Comparison of ENCODE assay signal across 10 mouse cellular contexts in genomic region chr4:75063275-75063674, GRCm38 (mm10).
DNase-seq lines count a peak whose midpoint lies in the region; TF ChIP-seq lines count a peak whose summit lies in the region.
"Had no signal": no experiment of that assay in that cellular context is flagged by ENCODE, and none has a peak within 500 bp of the region (broad histone marks: within the 10 kb centered on the region; RNA-seq: fewer than 3 reads in every experiment).

No protein-coding gene starts in this region.

- H3K9me3 ChIP-seq in MEL (replicated peaks; ENCODE audit: insufficient read depth, low read length), result no peaks in the 10 kb centered on the region
- H3K9me3 ChIP-seq: heart, embryonic 13.5 days had no signal

- H3K4me3 ChIP-seq in MEL (ENCODE audit: control insufficient read depth in 1 of 2, insufficient read depth in 1 of 2, low read depth in 2 of 2, low read length in 2 of 2), result no peak overlapping the region
- H3K4me3 ChIP-seq: heart, embryonic 13.5 days had no signal

- no peak for TF ChIP-seq POLR2A in MEL (IDR thresholded peaks at IDR 0.05; ENCODE audit: control insufficient read depth in 1 of 2, insufficient read depth in 1 of 2, low read depth in 1 of 2, low read length in 2 of 2, poor library complexity in 1 of 2)

- peak; percentile 76 for TF ChIP-seq RAD21 in MEL (IDR thresholded peaks at IDR 0.05; ENCODE audit: low read depth, low read length)

- no peak for TF ChIP-seq EP300 in MEL (IDR thresholded peaks at IDR 0.05; ENCODE audit: low read depth in 1 of 2, low read length in 2 of 2)

- no peaks in the 10 kb centered on the region for H3K4me1 ChIP-seq in MEL (ENCODE audit: control insufficient read depth in 1 of 2, insufficient read depth in 2 of 2, low read length in 2 of 2)
- H3K4me1 ChIP-seq: heart, embryonic 13.5 days had no signal

- peak; percentile 27 for DNase-seq in kidney, adult 9 months
- no peak for DNase-seq in kidney, adult 8-10 months
- DNase-seq in A20 (ENCODE audit: low read depth, low spot score) (peak; percentile 59), MEL (ENCODE audit: low read depth, low spot score) (peak; percentile 50)
- DNase-seq in fibroblast of lung, adult 2 months (ENCODE audit: low read depth), result peak; percentile 2
- no peak for DNase-seq in left cerebral cortex, adult 18-20 months (ENCODE audit: low spot score in 2 of 2)
- DNase-seq in left cerebral cortex, adult 11 months (ENCODE audit: low spot score), result no peak
- DNase-seq: adrenal gland, adult 8-10 months; thymus, adult 18-20 months had no signal

- no peaks in the 10 kb centered on the region for H3K27me3 ChIP-seq in MEL (ENCODE audit: control insufficient read depth in 1 of 2, insufficient read depth in 2 of 2, low read length in 2 of 2)
- H3K27me3 ChIP-seq: heart, embryonic 13.5 days had no signal

- no peak overlapping the region for H3K9ac ChIP-seq in MEL (ENCODE audit: control insufficient read depth, low read depth, low read length, poor library complexity, severe bottlenecking)
- H3K9ac ChIP-seq: heart, embryonic 13.5 days had no signal

- TF ChIP-seq CTCF in MEL (IDR thresholded peaks at IDR 0.05 in 2 of 3, conservative IDR thresholded peaks at IDR 0.05 in 1 of 3; ENCODE audit: control insufficient read depth in 1 of 3, insufficient read depth in 1 of 3, low read depth in 2 of 3, low read length in 3 of 3, poor library complexity in 1 of 3, severe bottlenecking in 1 of 3), result peak in 2 of 3 experiments; percentile 26 to 57; a peak in 3 of 6 replicates

- no peak overlapping the region for H3K27ac ChIP-seq in MEL (ENCODE audit: control insufficient read depth, low read depth, low read length)
- H3K27ac ChIP-seq: heart, embryonic 13.5 days had no signal

- H3K36me3 ChIP-seq in MEL (ENCODE audit: control insufficient read depth in 1 of 2, insufficient read depth in 2 of 2, low read length in 2 of 2), result no peaks in the 10 kb centered on the region
- H3K36me3 ChIP-seq: heart, embryonic 13.5 days had no signal

- no peaks in the 10 kb centered on the region for H3K79me2 ChIP-seq in MEL (ENCODE audit: control insufficient read depth, insufficient read depth, low read length, poor library complexity)

TF ChIP-seq in MEL, 35 proteins besides CTCF, POLR2A, EP300 and RAD21:
- TF ChIP-seq MAX (IDR thresholded peaks at IDR 0.05; ENCODE audit: low read length) (no peak), GATA1 (IDR thresholded peaks at IDR 0.05; ENCODE audit: low read depth, low read length) (0 out of 2 replicates have a peak, but pooled peaks have one; percentile 12), MAZ (IDR thresholded peaks at IDR 0.05; ENCODE audit: low read depth, low read length) (no peak), SMC3 (IDR thresholded peaks at IDR 0.05; ENCODE audit: low read depth, low read length) (peak; percentile 81), ELF1 (IDR thresholded peaks at IDR 0.05; ENCODE audit: low read depth, low read length) (no peak), ZC3H11A (IDR thresholded peaks at IDR 0.05; ENCODE audit: low read depth, low read length) (peak; percentile 50)
TF ChIP-seq in MEL: peak in this region for 3.

Comparison
In these comparisons a context has a peak if more than half of its experiments do, and no peak if none do; other contexts are left out.
1. DNase-seq: peak in kidney, adult 9 months (single experiment), A20 (single experiment), MEL (single experiment) and fibroblast of lung, adult 2 months (single experiment); none in kidney, adult 8-10 months (0 of 2), left cerebral cortex, adult 18-20 months (0 of 2) and left cerebral cortex, adult 11 months (single experiment).